Mouse (Mus musculus): Measurements from ENCODE around the gene Calm3. TPM values are rescaled to one million over a fixed set of nuclear protein-coding genes. Genes with fewer than 3 reads are reported as not detected.

Calm3 gene
- polyA plus RNA-seq, 1 experiment from 2014 or later, result 295 TPM

DNA sequence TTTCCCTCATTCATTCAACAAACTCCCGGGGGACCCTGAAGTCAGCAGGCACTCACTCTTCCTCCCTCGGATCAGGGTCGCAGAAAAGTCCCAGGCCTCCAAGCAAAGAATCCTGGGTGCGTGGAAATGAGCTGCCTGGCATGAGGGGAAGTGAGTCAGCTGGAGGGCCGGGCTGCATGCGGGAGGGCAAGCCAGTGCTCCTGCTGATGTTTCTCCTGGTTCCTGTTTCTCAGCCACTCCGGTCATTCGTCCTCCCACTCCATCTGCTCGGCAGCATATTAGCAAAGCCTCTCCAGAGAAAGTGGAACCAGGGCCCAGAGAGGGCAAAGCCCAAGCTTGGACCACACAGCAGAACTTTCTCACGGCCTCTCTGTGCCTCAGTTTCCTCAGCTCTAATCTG is 14.0 kb downstream of the Calm3 start:
- no peak overlapping the region for H3K4me3 ChIP-seq (ENCODE audit: low read depth, low read length)
- H3K27me3 ChIP-seq (ENCODE audit: control insufficient read depth, insufficient read depth, low read length), result no peaks in the 10 kb centered on the region
- DNase-seq (ENCODE audit: low spot score, missing footprints) (no peak), ATAC-seq (ENCODE audit: low FRiP score) (no peak)
- H3K9ac ChIP-seq (ENCODE audit: low read length), result no peak overlapping the region
- no peak overlapping the region for H3K4me2 ChIP-seq
- no peak overlapping the region for H3K27ac ChIP-seq (ENCODE audit: low read depth, low read length)
- H3K4me1 ChIP-seq (ENCODE audit: control insufficient read depth, insufficient read depth, low read length), result no peaks in the 10 kb centered on the region; the same call in 1 of the 2 replicates
- no peaks in the 10 kb centered on the region for H3K36me3 ChIP-seq (ENCODE audit: control insufficient read depth, insufficient read depth, low read length)
- 53% methylated on average over 10 of the region's 10 CpGs for WGBS
- no peaks in the 10 kb centered on the region for H3K9me3 ChIP-seq (ENCODE audit: control insufficient read depth, low read length)

GRCm38 (mm10) chr7:16908859-16909258 is 15.1 kb downstream of the Calm3 start:
- Histone ChIP-seq H3K4me1 (ENCODE audit: control insufficient read depth, insufficient read depth, low read length) (no peaks in the 10 kb centered on the region; the same call in 1 of the 2 replicates), H3K4me2 (no peak overlapping the region), H3K9me3 (ENCODE audit: control insufficient read depth, low read length) (no peaks in the 10 kb centered on the region), H3K27me3 (ENCODE audit: control insufficient read depth, insufficient read depth, low read length) (no peaks in the 10 kb centered on the region), H3K27ac (ENCODE audit: low read depth, low read length) (no peak overlapping the region), H3K4me3 (ENCODE audit: low read depth, low read length) (no peak overlapping the region), H3K9ac (ENCODE audit: low read length) (peak overlapping the region; percentile 26; the same call in 1 of the 2 replicates), H3K36me3 (ENCODE audit: control insufficient read depth, insufficient read depth, low read length) (no peaks in the 10 kb centered on the region)
- no peak for DNase-seq (ENCODE audit: low spot score, missing footprints)
- ATAC-seq (ENCODE audit: low FRiP score), result no peak
- WGBS, result 72% methylated on average over 11 of the region's 11 CpGs

DNA sequence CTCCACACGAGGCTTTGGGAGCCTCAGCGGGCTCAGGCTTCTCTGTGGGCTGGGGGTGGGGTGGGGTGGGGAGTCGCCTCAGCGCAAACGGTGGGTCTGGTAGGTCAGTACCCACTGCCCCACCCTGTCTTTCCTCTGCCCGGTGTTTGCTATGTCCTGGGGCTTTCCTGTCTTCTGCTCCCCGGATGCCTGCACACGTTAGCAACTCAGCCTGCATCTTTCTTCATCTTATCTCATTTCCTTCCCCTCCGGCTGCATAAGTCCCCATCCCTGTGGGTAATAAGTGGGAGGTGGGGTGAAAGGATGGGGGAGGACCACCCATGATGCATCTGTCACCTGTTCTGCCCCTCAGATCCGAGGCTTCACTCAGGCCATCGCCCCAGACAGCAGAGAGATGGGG is 15.5 kb downstream of the Calm3 start:
- Histone ChIP-seq H3K4me2 (no peak overlapping the region), H3K4me3 (ENCODE audit: low read depth, low read length) (no peak overlapping the region), H3K27ac (ENCODE audit: low read depth, low read length) (no peak overlapping the region), H3K9ac (ENCODE audit: low read length) (peak overlapping the region; percentile 26; the same call in 1 of the 2 replicates), H3K4me1 (ENCODE audit: control insufficient read depth, insufficient read depth, low read length) (no peaks in the 10 kb centered on the region; the same call in 1 of the 2 replicates), H3K9me3 (ENCODE audit: control insufficient read depth, low read length) (no peaks in the 10 kb centered on the region), H3K27me3 (ENCODE audit: control insufficient read depth, insufficient read depth, low read length) (no peaks in the 10 kb centered on the region), H3K36me3 (ENCODE audit: control insufficient read depth, insufficient read depth, low read length) (no peaks in the 10 kb centered on the region)
- no peak for ATAC-seq (ENCODE audit: low FRiP score)
- 59% methylated on average over 11 of the region's 11 CpGs for WGBS
- DNase-seq (ENCODE audit: low spot score, missing footprints), result no peak

DNA sequence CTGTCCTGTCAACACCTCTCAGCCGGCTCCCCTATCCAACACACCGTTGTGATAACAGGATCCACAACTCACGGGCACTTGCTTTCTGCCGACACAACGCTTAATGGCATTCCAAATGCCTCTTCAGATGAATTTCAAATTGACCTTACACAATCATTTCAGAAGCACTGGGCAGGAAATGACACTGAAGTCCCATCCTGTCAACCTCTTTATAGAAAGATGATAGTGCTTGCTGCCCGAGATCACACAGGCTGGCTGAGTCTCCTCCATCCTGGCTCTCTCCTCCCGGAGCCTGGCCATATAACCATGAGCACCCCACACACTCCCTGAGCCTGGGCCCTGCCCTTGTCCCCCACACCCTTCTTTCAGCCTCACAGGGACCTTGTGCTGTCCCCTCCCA is 16.1 kb downstream of the Calm3 start:
- no peaks in the 10 kb centered on the region for H3K27me3 ChIP-seq (ENCODE audit: control insufficient read depth, insufficient read depth, low read length)
- DNase-seq (ENCODE audit: low spot score, missing footprints) (no peak), ATAC-seq (ENCODE audit: low FRiP score) (no peak)
- no peaks in the 10 kb centered on the region; the same call in 1 of the 2 replicates for H3K4me1 ChIP-seq (ENCODE audit: control insufficient read depth, insufficient read depth, low read length)
- H3K9ac ChIP-seq (ENCODE audit: low read length), result no peak overlapping the region
- no peak overlapping the region for H3K4me2 ChIP-seq
- H3K36me3 ChIP-seq (ENCODE audit: control insufficient read depth, insufficient read depth, low read length), result no peaks in the 10 kb centered on the region
- H3K4me3 ChIP-seq (ENCODE audit: low read depth, low read length), result no peak overlapping the region
- 91% methylated on average over 7 of the region's 7 CpGs for WGBS
- no peaks in the 10 kb centered on the region for H3K9me3 ChIP-seq (ENCODE audit: control insufficient read depth, low read length)
- H3K27ac ChIP-seq (ENCODE audit: low read depth, low read length), result no peak overlapping the region

DNA sequence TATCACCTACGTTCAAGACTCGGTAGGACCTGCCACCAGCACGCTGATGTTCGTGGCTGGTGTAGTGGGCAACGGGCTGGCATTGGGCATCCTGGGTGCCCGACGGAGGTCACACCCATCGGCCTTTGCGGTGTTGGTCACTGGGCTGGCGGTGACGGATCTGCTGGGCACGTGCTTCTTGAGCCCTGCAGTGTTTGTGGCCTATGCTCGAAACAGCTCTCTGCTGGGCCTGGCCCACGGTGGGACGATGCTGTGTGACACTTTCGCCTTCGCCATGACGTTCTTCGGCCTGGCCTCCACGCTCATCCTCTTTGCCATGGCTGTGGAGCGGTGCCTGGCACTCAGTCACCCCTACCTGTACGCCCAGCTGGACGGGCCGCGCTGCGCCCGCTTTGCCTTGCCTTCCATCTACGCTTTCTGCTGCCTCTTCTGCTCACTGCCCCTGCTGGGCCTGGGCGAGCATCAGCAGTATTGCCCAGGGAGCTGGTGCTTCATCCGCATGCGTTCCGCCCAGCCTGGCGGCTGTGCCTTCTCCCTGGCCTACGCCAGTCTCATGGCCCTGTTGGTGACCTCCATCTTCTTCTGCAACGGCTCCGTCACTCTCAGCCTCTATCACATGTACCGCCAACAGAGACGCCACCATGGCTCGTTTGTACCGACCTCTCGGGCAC is 16.9 kb downstream of the Calm3 start:
- ATAC-seq (ENCODE audit: low FRiP score), result no peak
- no peak for DNase-seq (ENCODE audit: low spot score, missing footprints)
- no peak overlapping the region for H3K9ac ChIP-seq (ENCODE audit: low read length)
- H3K36me3 ChIP-seq (ENCODE audit: control insufficient read depth, insufficient read depth, low read length), result no peaks in the 10 kb centered on the region
- no peak overlapping the region for H3K4me3 ChIP-seq (ENCODE audit: low read depth, low read length)
- H3K9me3 ChIP-seq (ENCODE audit: control insufficient read depth, low read length), result no peaks in the 10 kb centered on the region
- no peak overlapping the region for H3K27ac ChIP-seq (ENCODE audit: low read depth, low read length)
- no peaks in the 10 kb centered on the region; the same call in 1 of the 2 replicates for H3K4me1 ChIP-seq (ENCODE audit: control insufficient read depth, insufficient read depth, low read length)
- WGBS, result 91% methylated on average over 41 of the region's 41 CpGs
- no peak overlapping the region for H3K4me2 ChIP-seq
- no peaks in the 10 kb centered on the region for H3K27me3 ChIP-seq (ENCODE audit: control insufficient read depth, insufficient read depth, low read length)

DNA sequence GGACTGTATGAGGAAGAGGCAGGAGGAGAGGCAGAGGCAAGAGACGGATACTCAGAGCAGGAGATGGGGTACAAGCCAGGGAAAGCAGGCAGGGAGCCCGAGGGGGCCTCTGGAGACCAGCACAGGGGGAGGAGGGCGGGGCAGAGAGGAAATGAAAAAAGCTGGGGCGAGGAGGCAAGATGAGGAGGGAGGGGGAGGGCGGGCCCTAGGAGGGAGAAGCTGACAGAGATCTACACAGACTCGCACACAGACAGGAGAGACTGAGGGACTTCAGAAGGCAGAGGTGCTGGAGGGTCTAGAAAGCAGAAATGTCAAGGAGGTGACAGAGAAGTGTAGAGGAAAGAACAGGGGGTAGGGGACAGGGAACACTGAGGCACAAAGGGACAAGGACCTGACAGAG is 17.6 kb downstream of the Calm3 start, which contains the start of gene Ptgir:
Ptgir (plus strand) TSS at position 210 of the 400 bp plus-strand sequence.
- no peak within 1 kb of the TSS for H3K9ac ChIP-seq (ENCODE audit: low read length)
- no peaks in the 10 kb centered on the region for H3K9me3 ChIP-seq (ENCODE audit: control insufficient read depth, low read length)
- ATAC-seq (ENCODE audit: low FRiP score) (peak; percentile 49; the same call in 1 of the 2 replicates), DNase-seq (ENCODE audit: low spot score, missing footprints) (no peak)
- H3K27me3 ChIP-seq (ENCODE audit: control insufficient read depth, insufficient read depth, low read length), result no peaks in the 10 kb centered on the region
- no peaks in the 10 kb centered on the region for H3K36me3 ChIP-seq (ENCODE audit: control insufficient read depth, insufficient read depth, low read length)
- no peak within 1 kb of the TSS for H3K27ac ChIP-seq (ENCODE audit: low read depth, low read length)
- WGBS, result 22% methylated on average over 6 of the region's 6 CpGs
- H3K4me3 ChIP-seq (ENCODE audit: low read depth, low read length), result no peak within 1 kb of the TSS
- no peaks in the 10 kb centered on the region; the same call in 1 of the 2 replicates for H3K4me1 ChIP-seq (ENCODE audit: control insufficient read depth, insufficient read depth, low read length)
- no peak within 1 kb of the TSS for H3K4me2 ChIP-seq

- ATAC-seq (ENCODE audit: low FRiP score) (no peak), DNase-seq (ENCODE audit: low spot score, missing footprints) (no peak)
- Histone ChIP-seq H3K36me3 (ENCODE audit: control insufficient read depth, insufficient read depth, low read length) (no peaks in the 10 kb centered on the region), H3K27ac (ENCODE audit: low read depth, low read length) (no peak overlapping the region), H3K9me3 (ENCODE audit: control insufficient read depth, low read length) (no peaks in the 10 kb centered on the region), H3K4me2 (no peak overlapping the region), H3K4me3 (ENCODE audit: low read depth, low read length) (no peak overlapping the region), H3K9ac (ENCODE audit: low read length) (no peak overlapping the region), H3K4me1 (ENCODE audit: control insufficient read depth, insufficient read depth, low read length) (peaks cover 3% of the 10 kb centered on the region), H3K27me3 (ENCODE audit: control insufficient read depth, insufficient read depth, low read length) (no peaks in the 10 kb centered on the region)
- 52% methylated on average over 9 of the region's 9 CpGs for WGBS
Observed at GRCm38 (mm10) chr7:16905491-16906021, 18.4 kb downstream of the Calm3 start.

GRCm38 (mm10) chr7:16904120-16904675 is 19.7 kb downstream of the Calm3 start:
- H3K9me3 ChIP-seq (ENCODE audit: control insufficient read depth, low read length), result no peaks in the 10 kb centered on the region
- no peak overlapping the region for H3K4me2 ChIP-seq
- ATAC-seq (ENCODE audit: low FRiP score) (no peak), DNase-seq (ENCODE audit: low spot score, missing footprints) (no peak)
- H3K4me3 ChIP-seq (ENCODE audit: low read depth, low read length), result no peak overlapping the region
- H3K27ac ChIP-seq (ENCODE audit: low read depth, low read length), result no peak overlapping the region
- no peak overlapping the region for H3K9ac ChIP-seq (ENCODE audit: low read length)
- no peaks in the 10 kb centered on the region for H3K36me3 ChIP-seq (ENCODE audit: control insufficient read depth, insufficient read depth, low read length)
- H3K27me3 ChIP-seq (ENCODE audit: control insufficient read depth, insufficient read depth, low read length), result no peaks in the 10 kb centered on the region
- 54% methylated on average over 8 of the region's 10 CpGs for WGBS
- H3K4me1 ChIP-seq (ENCODE audit: control insufficient read depth, insufficient read depth, low read length), result peaks cover 7% of the 10 kb centered on the region

DNA sequence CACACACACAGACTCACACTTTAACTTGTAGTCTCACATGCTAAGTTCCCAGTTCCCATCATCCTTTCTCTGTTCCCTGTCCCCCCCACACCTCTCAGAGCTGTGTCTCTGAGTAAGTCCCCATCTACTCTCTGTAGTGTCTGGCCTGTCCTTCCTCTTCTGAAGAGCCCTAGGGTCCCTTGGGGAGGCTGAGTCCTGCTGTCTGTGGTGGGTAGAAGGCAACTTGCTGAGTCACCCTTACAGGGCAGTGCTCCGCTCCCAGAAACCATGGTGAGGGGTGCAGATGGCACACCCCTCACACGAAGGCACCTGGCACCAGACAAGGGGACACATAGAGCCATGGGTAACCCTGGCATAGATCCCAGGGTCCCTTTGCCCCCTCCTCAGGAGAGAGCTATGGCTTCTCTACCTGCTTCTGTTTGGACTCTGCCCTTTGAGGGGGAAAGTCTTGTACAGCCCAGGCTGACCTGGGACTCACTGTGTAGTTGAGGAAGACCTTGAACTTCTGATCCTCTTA is 20.4 kb downstream of the Calm3 start:
- Histone ChIP-seq H3K9me3 (ENCODE audit: control insufficient read depth, low read length) (no peaks in the 10 kb centered on the region), H3K27ac (ENCODE audit: low read depth, low read length) (no peak overlapping the region), H3K36me3 (ENCODE audit: control insufficient read depth, insufficient read depth, low read length) (no peaks in the 10 kb centered on the region), H3K4me3 (ENCODE audit: low read depth, low read length) (no peak overlapping the region), H3K4me2 (no peak overlapping the region), H3K9ac (ENCODE audit: low read length) (no peak overlapping the region), H3K4me1 (ENCODE audit: control insufficient read depth, insufficient read depth, low read length) (peaks cover 7% of the 10 kb centered on the region), H3K27me3 (ENCODE audit: control insufficient read depth, insufficient read depth, low read length) (no peaks in the 10 kb centered on the region)
- DNase-seq (ENCODE audit: low spot score, missing footprints) (no peak), ATAC-seq (ENCODE audit: low FRiP score) (no peak)
- 78% methylated on average over 2 of the region's 2 CpGs for WGBS
